Mouse (Mus musculus): Measurements from ENCODE around the gene Mars. TPM values are rescaled to one million over a fixed set of nuclear protein-coding genes. Genes with fewer than 3 reads are reported as not detected.
"Not testable (repeated sequence)": the region's sequence is repeated elsewhere in the genome, so short reads cannot be mapped to it uniquely, and the experiment has no call there.

The Mars gene
- polyA plus RNA-seq, 1 experiment, result 85.0 TPM

GRCm38 (mm10) chr10:127312356-127312676 is 730 bp upstream of the Mars start:
- H3K4me3 ChIP-seq (replicated peaks; ENCODE audit: control insufficient read depth, low read depth, low read length), result peak overlapping the region; percentile 84
- TF ChIP-seq POLR2A (IDR thresholded peaks at IDR 0.05; ENCODE audit: borderline replicate concordance, control insufficient read depth, low read depth, low read length) (no peak), CTCF (IDR thresholded peaks at IDR 0.05; ENCODE audit: control insufficient read depth, insufficient read depth, low read length) (peak; percentile 72)
- H3K27ac ChIP-seq (ENCODE audit: control insufficient read depth, insufficient read depth, low read depth, low read length, poor library complexity), result peak overlapping the region; percentile 80; the same call in 1 of the 2 replicates
- H3K4me1 ChIP-seq (ENCODE audit: control insufficient read depth, insufficient read depth, low read length), result no peaks in the 10 kb centered on the region; the same call in 1 of the 2 replicates
- 4% methylated on average over 4 of the region's 4 CpGs for WGBS

- Histone ChIP-seq H3K4me3 (replicated peaks; ENCODE audit: control insufficient read depth, low read depth, low read length) (peak overlapping the region; percentile 84), H3K27ac (ENCODE audit: control insufficient read depth, insufficient read depth, low read depth, low read length, poor library complexity) (peak overlapping the region; percentile 78), H3K4me1 (ENCODE audit: control insufficient read depth, insufficient read depth, low read length) (no peaks in the 10 kb centered on the region; the same call in 1 of the 2 replicates)
- WGBS, result 29% methylated on average over 23 of the region's 23 CpGs
- TF ChIP-seq POLR2A (IDR thresholded peaks at IDR 0.05; ENCODE audit: borderline replicate concordance, control insufficient read depth, low read depth, low read length) (no peak), CTCF (IDR thresholded peaks at IDR 0.05; ENCODE audit: control insufficient read depth, insufficient read depth, low read length) (no peak)
These were observed 787 bp downstream of the Mars start for GRCm38 (mm10) chr10:127310523-127311475.

- H3K27ac ChIP-seq (ENCODE audit: control insufficient read depth, insufficient read depth, low read depth, low read length, poor library complexity); H3K4me1 ChIP-seq (ENCODE audit: control insufficient read depth, insufficient read depth, low read length); H3K4me3 ChIP-seq (replicated peaks; ENCODE audit: control insufficient read depth, low read depth, low read length): not testable (repeated sequence)
- WGBS, result 83% methylated on average over 3 of the region's 3 CpGs
These were observed 2.4 kb downstream of the Mars start for GRCm38 (mm10) chr10:127309167-127309566.

- WGBS, result 87% methylated on average over 11 of the region's 11 CpGs
- Histone ChIP-seq H3K4me3 (replicated peaks; ENCODE audit: control insufficient read depth, low read depth, low read length) (no peak overlapping the region), H3K4me1 (ENCODE audit: control insufficient read depth, insufficient read depth, low read length) (no peaks in the 10 kb centered on the region), H3K27ac (ENCODE audit: control insufficient read depth, insufficient read depth, low read depth, low read length, poor library complexity) (no peak overlapping the region)
- 0 out of 2 replicates have a peak, but pooled peaks have one; percentile 7 for TF ChIP-seq POLR2A (IDR thresholded peaks at IDR 0.05; ENCODE audit: borderline replicate concordance, control insufficient read depth, low read depth, low read length)
- TF ChIP-seq CTCF (IDR thresholded peaks at IDR 0.05; ENCODE audit: control insufficient read depth, insufficient read depth, low read length), result no peak
These were observed 8.4 kb downstream of the Mars start for GRCm38 (mm10) chr10:127303136-127303535.

- no peak overlapping the region for H3K4me3 ChIP-seq (replicated peaks; ENCODE audit: control insufficient read depth, low read depth, low read length)
- WGBS, result 88% methylated on average over 6 of the region's 6 CpGs
- TF ChIP-seq CTCF (IDR thresholded peaks at IDR 0.05; ENCODE audit: control insufficient read depth, insufficient read depth, low read length) (no peak), POLR2A (IDR thresholded peaks at IDR 0.05; ENCODE audit: borderline replicate concordance, control insufficient read depth, low read depth, low read length) (no peak)
- H3K27ac ChIP-seq (ENCODE audit: control insufficient read depth, insufficient read depth, low read depth, low read length, poor library complexity), result no peak overlapping the region
- no peaks in the 10 kb centered on the region for H3K4me1 ChIP-seq (ENCODE audit: control insufficient read depth, insufficient read depth, low read length)
These were observed 11.2 kb downstream of the Mars start for GRCm38 (mm10) chr10:127300361-127300760.

GRCm38 (mm10) chr10:127297015-127297871 is 14.3 kb downstream of the Mars start:
- H3K4me3 ChIP-seq (replicated peaks; ENCODE audit: control insufficient read depth, low read depth, low read length), result no peak overlapping the region
- TF ChIP-seq POLR2A (IDR thresholded peaks at IDR 0.05; ENCODE audit: borderline replicate concordance, control insufficient read depth, low read depth, low read length) (no peak), CTCF (IDR thresholded peaks at IDR 0.05; ENCODE audit: control insufficient read depth, insufficient read depth, low read length) (no peak)
- WGBS, result 90% methylated on average over 16 of the region's 16 CpGs
- H3K4me1 ChIP-seq (ENCODE audit: control insufficient read depth, insufficient read depth, low read length), result no peaks in the 10 kb centered on the region
- H3K27ac ChIP-seq (ENCODE audit: control insufficient read depth, insufficient read depth, low read depth, low read length, poor library complexity), result no peak overlapping the region

GRCm38 (mm10) chr10:127295986-127296794 is 15.4 kb downstream of the Mars start:
- Histone ChIP-seq H3K27ac (ENCODE audit: control insufficient read depth, insufficient read depth, low read depth, low read length, poor library complexity) (no peak overlapping the region), H3K4me3 (replicated peaks; ENCODE audit: control insufficient read depth, low read depth, low read length) (no peak overlapping the region), H3K4me1 (ENCODE audit: control insufficient read depth, insufficient read depth, low read length) (no peaks in the 10 kb centered on the region)
- 85% methylated on average over 24 of the region's 24 CpGs for WGBS
- TF ChIP-seq POLR2A (IDR thresholded peaks at IDR 0.05; ENCODE audit: borderline replicate concordance, control insufficient read depth, low read depth, low read length), result peak; percentile 33; the same call in 1 of the 2 replicates
- TF ChIP-seq CTCF (IDR thresholded peaks at IDR 0.05; ENCODE audit: control insufficient read depth, insufficient read depth, low read length), result no peak
